Mouse (Mus musculus): ENCODE data around the gene Boll.

The Boll gene

GRCm38 (mm10) chr1:55207561-55207960 lies 155.7 kb downstream of the Boll start:
- DNase-seq (ENCODE audit: low read depth, low spot score) = no peak

DNA sequence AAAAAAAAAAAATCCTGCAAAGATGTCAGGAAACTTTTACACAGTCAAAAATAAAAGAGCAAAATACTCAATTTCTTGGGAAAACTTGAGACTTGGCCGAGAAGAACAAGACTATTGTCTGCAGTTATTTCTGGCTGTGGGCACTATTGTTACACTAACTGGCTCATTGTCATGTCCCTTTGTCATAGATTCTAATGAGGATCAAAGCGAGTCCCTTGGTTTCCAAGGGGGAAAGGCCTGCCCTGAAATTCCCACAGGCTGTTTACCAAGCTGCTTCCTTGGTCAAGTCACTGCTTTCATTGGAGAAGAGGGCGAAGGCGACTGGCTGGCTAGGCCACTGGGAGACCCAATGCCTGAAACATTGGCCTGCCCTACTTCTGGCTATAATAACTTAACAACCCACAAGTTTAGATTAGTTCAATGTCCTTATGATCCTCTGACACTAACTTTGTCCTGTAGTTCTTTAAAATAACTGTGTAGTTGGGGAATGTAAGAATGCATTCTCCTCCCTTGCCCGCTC lies 157.4 kb downstream of the Boll start:
- peak; percentile 90 for DNase-seq (ENCODE audit: low read depth, low spot score)

DNA sequence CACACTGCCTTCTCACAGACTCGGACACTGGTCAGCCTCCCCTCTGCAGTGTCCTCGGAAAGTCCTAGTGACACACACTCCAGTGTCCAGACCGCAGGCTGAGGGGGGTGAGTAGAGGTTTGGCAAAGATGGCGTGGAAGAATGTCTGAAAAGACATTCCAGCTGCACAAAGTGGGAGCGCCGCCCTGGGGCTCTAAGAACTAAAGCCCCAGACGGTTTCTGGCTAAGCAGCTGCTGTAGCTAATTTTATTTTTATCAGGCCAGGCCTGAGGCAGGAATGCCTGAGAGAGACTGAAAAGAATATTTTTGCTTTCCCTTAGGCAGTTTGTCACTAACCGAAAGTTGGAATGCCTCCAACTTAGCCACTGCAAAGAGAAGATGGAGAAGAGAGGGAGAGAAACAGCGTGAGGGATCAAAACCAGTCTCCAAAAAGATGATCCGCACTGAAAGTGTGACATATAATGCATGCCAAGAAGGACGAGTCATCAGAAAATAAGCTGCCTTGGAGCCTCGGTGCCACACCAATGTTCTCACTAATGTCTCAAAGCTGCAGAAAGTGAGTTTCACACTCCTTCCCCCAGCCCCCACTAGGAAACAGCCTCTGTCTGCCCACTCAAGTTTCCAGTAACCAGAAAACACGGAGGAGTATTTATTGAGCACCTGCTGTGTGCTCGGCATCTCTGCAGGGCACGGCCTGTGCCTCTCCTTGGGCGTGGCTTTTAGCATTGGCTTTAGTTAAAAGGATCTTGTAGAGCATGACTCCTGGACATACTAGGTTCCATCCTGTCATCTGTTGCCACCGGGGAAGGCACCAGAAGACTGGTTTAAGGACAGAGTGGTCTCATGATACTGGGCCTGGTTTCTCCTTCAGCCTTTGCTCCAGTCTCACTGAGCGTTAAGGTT lies 161.2 kb downstream of the Boll start:
- DNase-seq (ENCODE audit: low read depth, low spot score) = peak; percentile 65

DNA sequence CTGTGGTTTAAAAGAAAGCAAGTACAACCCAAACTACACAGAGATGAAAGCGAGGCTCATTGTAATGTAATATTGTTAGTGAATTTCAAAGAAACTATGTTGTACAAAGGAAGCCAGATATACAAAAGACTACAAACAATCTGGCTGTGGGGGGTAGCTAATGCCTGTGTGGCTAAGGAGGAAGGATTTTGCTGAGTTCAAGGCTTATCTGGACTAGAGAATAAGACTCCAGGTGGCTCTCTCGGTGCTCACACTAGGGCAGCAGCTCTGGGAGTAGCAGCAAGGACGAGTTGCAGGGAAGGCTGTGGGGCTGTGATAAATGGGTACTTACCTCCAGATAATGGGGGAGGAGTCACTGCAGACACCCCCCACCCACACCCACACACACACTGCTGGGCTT lies 164.6 kb downstream of the Boll start:
- DNase-seq (ENCODE audit: low read depth, low spot score) = peak; percentile 96
